Mouse (Mus musculus) intestine, embryonic 14.5 days (tissue): ENCODE results near the gene Nptx1. TPM values are rescaled to one million over a fixed set of nuclear protein-coding genes. Genes with fewer than 3 reads are reported as not detected.
A peak's percentile ranks its signal among the peaks of the same experiment; 100 is the strongest.

Source experiments
- ATAC-seq: fragments of 200-750 bp; cut with Nextera tagmentation; replicated peaks from 2 replicates; pipeline ENCODE4 v1.8.0; 2017; ENCODE audit warnings: low read depth, moderate number of reproducible peaks, moderate TSS enrichment, moderate library complexity; ENCODE audit not compliant: low FRiP score, low TSS enrichment
- DNase-seq: peaks from one replicate; pipeline ENCODE4 v3.0.0-alpha.2; 2018; ENCODE audit warnings: low spot score
- H3K27ac ChIP-seq: fragments of 300-500 bp; sonication (generic); 2 replicates; pipeline ENCODE4 v1.5.1; 2014; ENCODE audit warnings: low read depth, mild to moderate bottlenecking, control low read depth
- H3K27me3 ChIP-seq: fragments of 300-500 bp; sonication (generic); replicated peaks from 2 replicates; pipeline ENCODE4 v1.6.1; 2014; ENCODE audit warnings: low read length, control low read depth; ENCODE audit not compliant: control insufficient read depth, insufficient read depth
- H3K36me3 ChIP-seq: fragments of 300-500 bp; sonication (generic); 2 replicates; pipeline ENCODE4 v1.6.1; 2014; ENCODE audit warnings: low read length, control low read depth; ENCODE audit not compliant: control insufficient read depth, insufficient read depth
- H3K4me1 ChIP-seq: fragments of 300-500 bp; sonication (generic); replicated peaks from 2 replicates; pipeline ENCODE4 v1.6.1; 2014; ENCODE audit warnings: low read length, control low read depth, mixed read lengths; ENCODE audit not compliant: control insufficient read depth, insufficient read depth
- H3K4me2 ChIP-seq: fragments of 300-500 bp; sonication (generic); 2 replicates; pipeline ENCODE4 v1.6.1; 2014; ENCODE audit warnings: low read length
- H3K4me3 ChIP-seq: fragments of 300-500 bp; sonication (generic); 2 replicates; pipeline ENCODE4 v1.5.1; 2014; ENCODE audit warnings: low read depth, low read length, control low read depth, mixed read lengths
- H3K9ac ChIP-seq: fragments of 300-500 bp; sonication (generic); 2 replicates; pipeline ENCODE4 v1.6.1; 2014; ENCODE audit warnings: mild to moderate bottlenecking, low read length
- H3K9me3 ChIP-seq: fragments of 300-500 bp; sonication (generic); 2 replicates; pipeline ENCODE4 v1.6.1; 2016; ENCODE audit warnings: low read length, control low read depth; ENCODE audit not compliant: control insufficient read depth
- WGBS: fragments of 180-500 bp; shearing (Covaris S2); extraction: QIAGEN DNeasy Blood & Tissue Kit; methylation state at CpG from one replicate; pipeline ENCODE4 v1.1.7; 2014; 5-methylcytosine and 5-hydroxymethylcytosine counted together
- polyA plus RNA-seq: library from polyadenylated mRNA; unstranded; fragments of >200 nt; fragmentation: Nextera tagmentation; extraction: Ambion mirVana; gene quantifications from 2 replicates; pipeline ENCODE4 v1.2.1, GENCODE M21; 2014

The Nptx1 gene
- polyA plus RNA-seq, 1 experiment from 2014 or later = 1.3 TPM

GRCm38 (mm10) chr11:119541082-119541481, 6.5 kb downstream of the Nptx1 start:
- H3K4me2 ChIP-seq = no peak overlapping the region
- peaks cover 35% of the 10 kb centered on the region for H3K27me3 ChIP-seq
- ATAC-seq = no peak
- no peak overlapping the region for H3K4me3 ChIP-seq
- H3K9ac ChIP-seq = no peak overlapping the region
- WGBS = 77% methylated on average over 9 of the region's 9 CpGs
- H3K4me1 ChIP-seq = 0 out of 2 replicates have a peak, but pooled peaks cover 2% of the 10 kb centered on the region
- no peaks in the 10 kb centered on the region for H3K36me3 ChIP-seq
- DNase-seq = no peak
- no peak overlapping the region for H3K27ac ChIP-seq
- H3K9me3 ChIP-seq = no peaks in the 10 kb centered on the region

GRCm38 (mm10) chr11:119540560-119540959, 7.0 kb downstream of the Nptx1 start:
- WGBS = 79% methylated on average over 9 of the region's 9 CpGs
- Histone ChIP-seq H3K27me3 (peaks cover 30% of the 10 kb centered on the region), H3K4me1 (no peaks in the 10 kb centered on the region)

GRCm38 (mm10) chr11:119539944-119540343, 7.6 kb downstream of the Nptx1 start:
- Histone ChIP-seq H3K4me1 (no peaks in the 10 kb centered on the region), H3K27me3 (peaks cover 24% of the 10 kb centered on the region), H3K4me3 (no peak overlapping the region), H3K27ac (no peak overlapping the region), H3K9ac (no peak overlapping the region), H3K9me3 (no peaks in the 10 kb centered on the region), H3K4me2 (no peak overlapping the region), H3K36me3 (no peaks in the 10 kb centered on the region)
- no peak for ATAC-seq
- peak; percentile 75 for DNase-seq
- WGBS = 33% methylated on average over 14 of the region's 14 CpGs

More at GRCm38 (mm10) chr11:119540560-119540959, 7.0 kb downstream of the Nptx1 start:
- H3K27ac ChIP-seq = no peak overlapping the region
- no peak overlapping the region for H3K4me3 ChIP-seq
- no peaks in the 10 kb centered on the region for H3K36me3 ChIP-seq
- no peak overlapping the region for H3K4me2 ChIP-seq
- ATAC-seq (no peak), DNase-seq (no peak)
- H3K9me3 ChIP-seq = no peaks in the 10 kb centered on the region
- H3K9ac ChIP-seq = no peak overlapping the region

- Histone ChIP-seq H3K36me3 (no peaks in the 10 kb centered on the region), H3K9me3 (no peaks in the 10 kb centered on the region), H3K9ac (no peak overlapping the region), H3K27ac (no peak overlapping the region), H3K4me1 (no peaks in the 10 kb centered on the region), H3K4me2 (no peak overlapping the region), H3K4me3 (no peak overlapping the region), H3K27me3 (no peaks in the 10 kb centered on the region)
- ATAC-seq (no peak), DNase-seq (no peak)
- 69% methylated on average over 7 of the region's 7 CpGs for whole genome bisulfite sequencing
These were observed 13.8 kb downstream of the Nptx1 start for GRCm38 (mm10) chr11:119533745-119534144.

GRCm38 (mm10) chr11:119532460-119532859, 15.1 kb downstream of the Nptx1 start:
- no peaks in the 10 kb centered on the region for H3K9me3 ChIP-seq
- no peak overlapping the region for H3K4me3 ChIP-seq
- 74% methylated on average over 8 of the region's 8 CpGs for WGBS
- H3K4me1 ChIP-seq = no peaks in the 10 kb centered on the region
- no peak overlapping the region for H3K9ac ChIP-seq
- H3K36me3 ChIP-seq = no peaks in the 10 kb centered on the region
- DNase-seq = no peak
- no peaks in the 10 kb centered on the region for H3K27me3 ChIP-seq
- no peak overlapping the region for H3K4me2 ChIP-seq
- no peak for ATAC-seq
- no peak overlapping the region for H3K27ac ChIP-seq

GRCm38 (mm10) chr11:119528930-119529329, 18.6 kb downstream of the Nptx1 start:
- H3K27ac ChIP-seq = no peak overlapping the region
- H3K36me3 ChIP-seq = no peaks in the 10 kb centered on the region
- no peaks in the 10 kb centered on the region for H3K4me1 ChIP-seq
- DNase-seq (no peak), ATAC-seq (no peak)
- WGBS = 49% methylated on average over 11 of the region's 11 CpGs
- H3K9ac ChIP-seq = no peak overlapping the region
- H3K9me3 ChIP-seq = no peaks in the 10 kb centered on the region
- H3K4me3 ChIP-seq = no peak overlapping the region
- H3K27me3 ChIP-seq = no peaks in the 10 kb centered on the region
- H3K4me2 ChIP-seq = no peak overlapping the region

- no peaks in the 10 kb centered on the region for H3K36me3 ChIP-seq
- H3K27me3 ChIP-seq = no peaks in the 10 kb centered on the region
- DNase-seq (no peak), ATAC-seq (no peak)
- no peaks in the 10 kb centered on the region for H3K9me3 ChIP-seq
- 77% methylated on average over 14 of the region's 14 CpGs for WGBS
- no peaks in the 10 kb centered on the region for H3K4me1 ChIP-seq
- no peak overlapping the region for H3K4me2 ChIP-seq
- no peak overlapping the region for H3K4me3 ChIP-seq
- no peak overlapping the region for H3K27ac ChIP-seq
- H3K9ac ChIP-seq = no peak overlapping the region
These were observed 21.2 kb downstream of the Nptx1 start for GRCm38 (mm10) chr11:119526068-119526966.

- Histone ChIP-seq H3K9ac (peak overlapping the region; percentile 56), H3K36me3 (no peaks in the 10 kb centered on the region), H3K4me2 (peak overlapping the region; percentile 73), H3K4me1 (no peaks in the 10 kb centered on the region), H3K4me3 (peak overlapping the region; percentile 51), H3K27me3 (no peaks in the 10 kb centered on the region), H3K27ac (no peak overlapping the region), H3K9me3 (no peaks in the 10 kb centered on the region)
- 3% methylated on average over 33 of the region's 33 CpGs for WGBS
- peak; percentile 94 for ATAC-seq
- peak; percentile 87 for DNase-seq
These were observed 23.0 kb downstream of the Nptx1 start for GRCm38 (mm10) chr11:119524545-119524949.

- Histone ChIP-seq H3K27ac (no peak overlapping the region), H3K4me1 (no peaks in the 10 kb centered on the region), H3K9ac (no peak overlapping the region), H3K9me3 (no peaks in the 10 kb centered on the region), H3K36me3 (no peaks in the 10 kb centered on the region), H3K27me3 (no peaks in the 10 kb centered on the region), H3K4me3 (no peak overlapping the region), H3K4me2 (no peak overlapping the region)
- DNase-seq (no peak), ATAC-seq (no peak)
- WGBS = 82% methylated on average over 3 of the region's 3 CpGs
These were observed 24.2 kb downstream of the Nptx1 start for GRCm38 (mm10) chr11:119523392-119523791.
